Mouse (Mus musculus): ENCODE results near the gene Clec1a. TPM values are rescaled to one million over a fixed set of nuclear protein-coding genes. Genes with fewer than 3 reads are reported as not detected.

The Clec1a gene
- polyA plus RNA-seq, 1 experiment from 2014 or later, result 0.82 TPM

DNA sequence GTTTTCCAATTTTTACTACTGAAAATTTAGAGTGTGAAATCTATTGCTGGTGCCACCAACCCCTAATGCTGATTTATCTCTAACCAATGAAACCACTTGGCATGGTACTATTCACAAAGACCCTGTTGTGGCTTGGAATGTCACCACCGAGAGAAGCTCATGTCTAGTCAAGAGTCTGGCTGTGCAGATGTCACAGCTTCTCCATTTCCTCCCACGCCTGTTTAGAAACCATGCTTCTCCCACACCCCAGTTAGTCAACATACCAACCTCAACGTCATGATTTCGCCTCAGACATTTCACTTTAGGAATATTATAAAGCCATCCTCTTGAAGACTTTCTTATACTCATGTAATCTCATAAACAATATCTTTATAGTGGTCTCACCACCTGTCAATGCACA lies 24.5 kb downstream of the Clec1a start:
- Histone ChIP-seq H3K4me3 (no peak overlapping the region), H3K27me3 (replicated peaks; ENCODE audit: low read depth, poor library complexity, severe bottlenecking) (no peaks in the 10 kb centered on the region), H3K27ac (replicated peaks) (no peak overlapping the region), H3K4me1 (no peaks in the 10 kb centered on the region), H3K9me3 (no peaks in the 10 kb centered on the region), H3K36me3 (replicated peaks) (no peaks in the 10 kb centered on the region)
- no peak for DNase-seq (ENCODE audit: low spot score)
- WGBS, result 83% methylated on average over 4 of the region's 4 CpGs

- H3K4me1 ChIP-seq, result no peaks in the 10 kb centered on the region
- H3K9me3 ChIP-seq, result no peaks in the 10 kb centered on the region
- H3K36me3 ChIP-seq (replicated peaks), result no peaks in the 10 kb centered on the region
- H3K27ac ChIP-seq (replicated peaks), result no peak overlapping the region
- DNase-seq (ENCODE audit: low spot score), result no peak
- 33% methylated on average over 5 of the region's 5 CpGs for WGBS
- H3K4me3 ChIP-seq, result no peak overlapping the region
- no peaks in the 10 kb centered on the region for H3K27me3 ChIP-seq (replicated peaks; ENCODE audit: low read depth, poor library complexity, severe bottlenecking)
Measured at GRCm38 (mm10) chr6:129425812-129426211, 26.0 kb downstream of the Clec1a start.

- Histone ChIP-seq H3K4me3 (no peak overlapping the region), H3K4me1 (no peaks in the 10 kb centered on the region), H3K9me3 (no peaks in the 10 kb centered on the region), H3K36me3 (replicated peaks) (no peaks in the 10 kb centered on the region), H3K27ac (replicated peaks) (no peak overlapping the region), H3K27me3 (replicated peaks; ENCODE audit: low read depth, poor library complexity, severe bottlenecking) (no peaks in the 10 kb centered on the region)
- WGBS, result 78% methylated on average over 5 of the region's 5 CpGs
- DNase-seq (ENCODE audit: low spot score), result no peak
Measured at GRCm38 (mm10) chr6:129425217-129425616, 26.6 kb downstream of the Clec1a start.

GRCm38 (mm10) chr6:129423734-129424072 lies 28.1 kb downstream of the Clec1a start:
- Histone ChIP-seq H3K27ac (replicated peaks) (no peak overlapping the region), H3K4me1 (no peaks in the 10 kb centered on the region), H3K27me3 (replicated peaks; ENCODE audit: low read depth, poor library complexity, severe bottlenecking) (no peaks in the 10 kb centered on the region), H3K36me3 (replicated peaks) (no peaks in the 10 kb centered on the region), H3K4me3 (no peak overlapping the region), H3K9me3 (no peaks in the 10 kb centered on the region)
- WGBS, result 12% methylated on average over 1 of the region's 1 CpGs
- DNase-seq (ENCODE audit: low spot score), result peak; percentile 73

DNA sequence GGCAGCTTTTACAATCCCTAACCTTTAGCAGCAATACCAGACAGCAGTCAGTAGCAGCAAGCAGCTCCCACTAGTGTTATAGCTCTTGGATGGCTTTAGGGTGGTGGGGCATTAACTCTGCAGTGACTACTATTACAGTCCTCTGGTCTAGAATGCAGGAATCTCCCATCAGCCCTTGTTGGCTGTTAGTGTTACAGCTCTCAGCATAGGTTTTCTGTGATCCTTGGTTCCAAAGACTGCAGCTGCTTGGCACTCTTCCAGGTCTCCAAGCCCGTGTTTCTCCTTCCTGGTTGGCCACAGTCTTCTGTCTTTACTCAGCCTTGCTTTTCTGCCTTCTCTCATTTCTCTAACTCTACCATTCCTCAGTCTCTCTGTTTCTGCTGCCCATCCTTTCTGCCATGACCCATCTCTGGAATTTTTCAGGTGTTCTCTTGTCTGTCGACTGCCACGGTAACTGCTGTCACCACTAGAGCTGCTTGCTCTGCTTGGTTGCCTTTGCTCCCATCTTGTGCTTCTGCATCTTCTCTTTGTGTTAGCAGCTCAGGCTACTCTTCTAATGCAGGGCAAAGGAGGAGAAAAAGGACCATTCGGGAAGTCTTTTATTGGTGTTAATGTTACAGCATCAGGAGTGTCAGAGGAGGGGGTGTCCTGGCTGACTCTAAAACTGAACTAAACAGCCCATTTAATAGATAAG lies 28.6 kb downstream of the Clec1a start:
- Histone ChIP-seq H3K36me3 (replicated peaks) (no peaks in the 10 kb centered on the region), H3K9me3 (no peaks in the 10 kb centered on the region), H3K27me3 (replicated peaks; ENCODE audit: low read depth, poor library complexity, severe bottlenecking) (no peaks in the 10 kb centered on the region), H3K27ac (replicated peaks) (no peak overlapping the region), H3K4me3 (no peak overlapping the region), H3K4me1 (no peaks in the 10 kb centered on the region)
- no peak for DNase-seq (ENCODE audit: low spot score)
- 82% methylated on average over 4 of the region's 4 CpGs for WGBS

DNA sequence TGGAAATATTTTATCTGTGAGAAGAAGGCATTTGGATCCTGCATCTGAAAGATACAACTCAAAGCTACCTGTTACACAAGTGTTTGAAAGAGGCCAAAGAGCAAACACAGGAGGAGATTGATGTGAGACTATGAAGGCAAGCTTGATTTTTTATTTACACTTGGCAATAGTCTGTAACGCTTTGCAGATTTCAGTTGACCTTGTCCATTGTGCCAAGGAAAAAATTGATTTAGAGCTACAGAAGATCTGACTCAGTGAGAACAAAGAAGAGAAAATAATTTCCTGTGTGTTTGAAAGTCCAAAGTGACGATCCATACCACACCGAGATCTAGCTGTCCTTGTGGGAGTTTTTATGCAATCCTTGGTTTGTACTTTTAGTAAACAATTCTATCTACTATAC lies 29.5 kb downstream of the Clec1a start:
- WGBS, result 90% methylated on average over 3 of the region's 3 CpGs
- Histone ChIP-seq H3K4me1 (no peaks in the 10 kb centered on the region), H3K27ac (replicated peaks) (no peak overlapping the region), H3K36me3 (replicated peaks) (no peaks in the 10 kb centered on the region), H3K27me3 (replicated peaks; ENCODE audit: low read depth, poor library complexity, severe bottlenecking) (no peaks in the 10 kb centered on the region), H3K4me3 (no peak overlapping the region), H3K9me3 (no peaks in the 10 kb centered on the region)
- DNase-seq (ENCODE audit: low spot score), result no peak

- WGBS, result 80% methylated on average over 1 of the region's 1 CpGs
- no peaks in the 10 kb centered on the region for H3K27me3 ChIP-seq (replicated peaks; ENCODE audit: low read depth, poor library complexity, severe bottlenecking)
- no peaks in the 10 kb centered on the region for H3K9me3 ChIP-seq
- no peaks in the 10 kb centered on the region for H3K36me3 ChIP-seq (replicated peaks)
- no peak overlapping the region for H3K4me3 ChIP-seq
- DNase-seq (ENCODE audit: low spot score), result no peak
- no peak overlapping the region for H3K27ac ChIP-seq (replicated peaks)
- no peaks in the 10 kb centered on the region for H3K4me1 ChIP-seq
Measured at GRCm38 (mm10) chr6:129414177-129414576, 37.6 kb downstream of the Clec1a start.

- H3K9me3 ChIP-seq, result no peaks in the 10 kb centered on the region
- no peaks in the 10 kb centered on the region for H3K4me1 ChIP-seq
- 88% methylated on average over 2 of the region's 2 CpGs for WGBS
- DNase-seq (ENCODE audit: low spot score), result no peak
- no peaks in the 10 kb centered on the region for H3K36me3 ChIP-seq (replicated peaks)
- H3K27me3 ChIP-seq (replicated peaks; ENCODE audit: low read depth, poor library complexity, severe bottlenecking), result no peaks in the 10 kb centered on the region
- H3K27ac ChIP-seq (replicated peaks), result no peak within 1 kb of the TSS
- H3K4me3 ChIP-seq, result no peak within 1 kb of the TSS
Measured at GRCm38 (mm10) chr6:129408562-129408961, 43.2 kb downstream of the Clec1a start, which contains the start of gene Clec9a. TSS of gene Clec9a (plus strand) at chr6:129408862.

DNA sequence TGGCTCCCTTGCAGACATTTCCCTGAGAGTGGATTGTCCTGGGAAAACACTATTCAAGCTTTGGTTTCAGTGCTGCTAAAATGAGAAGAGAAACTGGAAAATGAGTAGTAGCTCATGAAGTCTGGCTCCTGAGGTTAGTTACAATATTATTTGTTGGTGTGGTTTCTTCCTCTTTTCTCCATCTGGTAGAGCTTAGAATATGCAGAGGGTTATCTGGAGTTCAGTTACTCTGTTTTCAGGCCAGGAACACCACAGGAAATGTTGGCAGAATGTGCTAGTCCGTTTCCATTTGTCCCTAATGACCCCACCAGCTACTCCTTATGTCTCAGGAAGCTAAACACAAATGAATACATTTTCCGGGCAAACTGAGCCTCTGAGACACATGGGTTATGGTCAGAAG lies 44.5 kb downstream of the Clec1a start:
- Histone ChIP-seq H3K27ac (replicated peaks) (no peak overlapping the region), H3K9me3 (no peaks in the 10 kb centered on the region), H3K36me3 (replicated peaks) (no peaks in the 10 kb centered on the region), H3K4me1 (no peaks in the 10 kb centered on the region), H3K4me3 (no peak overlapping the region), H3K27me3 (replicated peaks; ENCODE audit: low read depth, poor library complexity, severe bottlenecking) (no peaks in the 10 kb centered on the region)
- WGBS, result 42% methylated on average over 2 of the region's 2 CpGs
- DNase-seq (ENCODE audit: low spot score), result no peak

- no peaks in the 10 kb centered on the region for H3K27me3 ChIP-seq (replicated peaks; ENCODE audit: low read depth, poor library complexity, severe bottlenecking)
- DNase-seq (ENCODE audit: low spot score), result no peak
- H3K27ac ChIP-seq (replicated peaks), result no peak overlapping the region
- no peaks in the 10 kb centered on the region for H3K36me3 ChIP-seq (replicated peaks)
- H3K4me1 ChIP-seq, result no peaks in the 10 kb centered on the region
- H3K4me3 ChIP-seq, result no peak overlapping the region
- H3K9me3 ChIP-seq, result no peaks in the 10 kb centered on the region
Measured at GRCm38 (mm10) chr6:129405999-129406398, 45.8 kb downstream of the Clec1a start.

DNA sequence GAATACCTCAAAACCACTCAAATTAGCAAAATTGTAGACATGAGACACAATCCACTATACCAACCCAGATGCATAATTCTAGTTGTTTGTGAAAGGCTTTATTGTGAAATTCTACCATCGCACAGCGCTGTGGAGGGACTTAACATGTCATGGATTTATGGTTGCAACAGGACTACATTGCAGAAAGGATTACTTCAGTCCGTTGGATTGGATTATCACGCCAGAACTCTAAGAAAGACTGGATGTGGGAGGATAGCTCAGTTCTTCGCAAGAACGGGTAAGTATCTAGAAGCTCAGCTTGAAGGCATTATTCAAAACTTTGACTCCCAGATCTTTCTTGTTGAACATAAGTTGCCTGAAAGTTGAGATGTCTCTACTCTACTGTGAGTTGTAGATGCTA lies 48.4 kb downstream of the Clec1a start:
- no peak overlapping the region for H3K27ac ChIP-seq (replicated peaks)
- no peaks in the 10 kb centered on the region for H3K4me1 ChIP-seq
- 87% methylated on average over 6 of the region's 6 CpGs for WGBS
- no peaks in the 10 kb centered on the region for H3K36me3 ChIP-seq (replicated peaks)
- no peaks in the 10 kb centered on the region for H3K27me3 ChIP-seq (replicated peaks; ENCODE audit: low read depth, poor library complexity, severe bottlenecking)
- DNase-seq (ENCODE audit: low spot score), result no peak
- H3K4me3 ChIP-seq, result no peak overlapping the region
- no peaks in the 10 kb centered on the region for H3K9me3 ChIP-seq

GRCm38 (mm10) chr6:129402404-129402803 lies 49.4 kb downstream of the Clec1a start:
- Histone ChIP-seq H3K9me3 (no peaks in the 10 kb centered on the region), H3K27ac (replicated peaks) (no peak overlapping the region), H3K4me3 (no peak overlapping the region), H3K36me3 (replicated peaks) (no peaks in the 10 kb centered on the region), H3K27me3 (replicated peaks; ENCODE audit: low read depth, poor library complexity, severe bottlenecking) (no peaks in the 10 kb centered on the region), H3K4me1 (no peaks in the 10 kb centered on the region)
- no peak for DNase-seq (ENCODE audit: low spot score)
- WGBS, result 91% methylated on average over 2 of the region's 2 CpGs

- no peak overlapping the region for H3K27ac ChIP-seq (replicated peaks)
- DNase-seq (ENCODE audit: low spot score), result no peak
- WGBS, result 76% methylated on average over 6 of the region's 6 CpGs
Measured at GRCm38 (mm10) chr6:129399945-129400344, 51.9 kb downstream of the Clec1a start.

More at GRCm38 (mm10) chr6:129399945-129400344, 51.9 kb downstream of the Clec1a start:
- Histone ChIP-seq H3K27me3 (replicated peaks; ENCODE audit: low read depth, poor library complexity, severe bottlenecking) (no peaks in the 10 kb centered on the region), H3K36me3 (replicated peaks) (no peaks in the 10 kb centered on the region), H3K4me3 (no peak overlapping the region), H3K4me1 (no peaks in the 10 kb centered on the region), H3K9me3 (no peaks in the 10 kb centered on the region)
